Mouse (Mus musculus): ENCODE results near the gene Rab4a. TPM values are rescaled to one million over a fixed set of nuclear protein-coding genes. Genes with fewer than 3 reads are reported as not detected.

Rab4a gene
- polyA plus RNA-seq, 1 experiment: 8.9 TPM

GRCm38 (mm10) chr8:123796758-123797157 lies 9.0 kb upstream of the Rab4a start:
- Histone ChIP-seq H3K4me1 (ENCODE audit: control insufficient read depth, insufficient read depth, low read length) (no peaks in the 10 kb centered on the region; the same call in 1 of the 2 replicates), H3K4me3 (ENCODE audit: control insufficient read depth, low read depth, low read length) (no peak overlapping the region), H3K36me3 (ENCODE audit: control insufficient read depth, insufficient read depth, low read length) (no peaks in the 10 kb centered on the region), H3K27me3 (ENCODE audit: control insufficient read depth, insufficient read depth, low read length) (no peaks in the 10 kb centered on the region), H3K27ac (ENCODE audit: control insufficient read depth, insufficient read depth, low read depth, low read length) (no peak overlapping the region)
- no peak for TF ChIP-seq POLR2A (IDR thresholded peaks at IDR 0.05; ENCODE audit: control insufficient read depth, low read depth, low read length)
- no peak for TF ChIP-seq CTCF (IDR thresholded peaks at IDR 0.05; ENCODE audit: control insufficient read depth, insufficient read depth, insufficient replicate concordance, low read depth, low read length)

- H3K4me1 ChIP-seq (ENCODE audit: control insufficient read depth, insufficient read depth, low read length): no peaks in the 10 kb centered on the region; the same call in 1 of the 2 replicates
- no peaks in the 10 kb centered on the region for H3K36me3 ChIP-seq (ENCODE audit: control insufficient read depth, insufficient read depth, low read length)
- TF ChIP-seq CTCF (IDR thresholded peaks at IDR 0.05; ENCODE audit: control insufficient read depth, insufficient read depth, insufficient replicate concordance, low read depth, low read length): no peak
- TF ChIP-seq POLR2A (IDR thresholded peaks at IDR 0.05; ENCODE audit: control insufficient read depth, low read depth, low read length): no peak
- no peak overlapping the region for H3K4me3 ChIP-seq (ENCODE audit: control insufficient read depth, low read depth, low read length)
- no peak overlapping the region; the same call in 1 of the 2 replicates for H3K27ac ChIP-seq (ENCODE audit: control insufficient read depth, insufficient read depth, low read depth, low read length)
- H3K27me3 ChIP-seq (ENCODE audit: control insufficient read depth, insufficient read depth, low read length): no peaks in the 10 kb centered on the region
Observed at GRCm38 (mm10) chr8:123797928-123798327, 7.9 kb upstream of the Rab4a start.

GRCm38 (mm10) chr8:123799434-123799833 lies 6.4 kb upstream of the Rab4a start:
- Histone ChIP-seq H3K36me3 (ENCODE audit: control insufficient read depth, insufficient read depth, low read length) (no peaks in the 10 kb centered on the region), H3K4me3 (ENCODE audit: control insufficient read depth, low read depth, low read length) (no peak overlapping the region), H3K4me1 (ENCODE audit: control insufficient read depth, insufficient read depth, low read length) (no peaks in the 10 kb centered on the region; the same call in 1 of the 2 replicates), H3K27ac (ENCODE audit: control insufficient read depth, insufficient read depth, low read depth, low read length) (no peak overlapping the region), H3K27me3 (ENCODE audit: control insufficient read depth, insufficient read depth, low read length) (no peaks in the 10 kb centered on the region)
- no peak for TF ChIP-seq CTCF (IDR thresholded peaks at IDR 0.05; ENCODE audit: control insufficient read depth, insufficient read depth, insufficient replicate concordance, low read depth, low read length)
- TF ChIP-seq POLR2A (IDR thresholded peaks at IDR 0.05; ENCODE audit: control insufficient read depth, low read depth, low read length): no peak

- TF ChIP-seq POLR2A (IDR thresholded peaks at IDR 0.05; ENCODE audit: control insufficient read depth, low read depth, low read length) (no peak), CTCF (IDR thresholded peaks at IDR 0.05; ENCODE audit: control insufficient read depth, insufficient read depth, insufficient replicate concordance, low read depth, low read length) (no peak)
- no peaks in the 10 kb centered on the region for H3K36me3 ChIP-seq (ENCODE audit: control insufficient read depth, insufficient read depth, low read length)
- 0 out of 2 replicates have a peak overlapping the region, but pooled peaks have one; percentile 6 for H3K27ac ChIP-seq (ENCODE audit: control insufficient read depth, insufficient read depth, low read depth, low read length)
- H3K27me3 ChIP-seq (ENCODE audit: control insufficient read depth, insufficient read depth, low read length): no peaks in the 10 kb centered on the region
- no peaks in the 10 kb centered on the region; the same call in 1 of the 2 replicates for H3K4me1 ChIP-seq (ENCODE audit: control insufficient read depth, insufficient read depth, low read length)
- no peak overlapping the region for H3K4me3 ChIP-seq (ENCODE audit: control insufficient read depth, low read depth, low read length)
Observed at GRCm38 (mm10) chr8:123799885-123800284, 5.9 kb upstream of the Rab4a start.

GRCm38 (mm10) chr8:123800867-123801266 lies 4.9 kb upstream of the Rab4a start:
- H3K4me1 ChIP-seq (ENCODE audit: control insufficient read depth, insufficient read depth, low read length): peaks cover 3% of the 10 kb centered on the region; the same call in 1 of the 2 replicates
- no peak overlapping the region for H3K27ac ChIP-seq (ENCODE audit: control insufficient read depth, insufficient read depth, low read depth, low read length)
- H3K27me3 ChIP-seq (ENCODE audit: control insufficient read depth, insufficient read depth, low read length): no peaks in the 10 kb centered on the region
- no peaks in the 10 kb centered on the region for H3K36me3 ChIP-seq (ENCODE audit: control insufficient read depth, insufficient read depth, low read length)
- TF ChIP-seq CTCF (IDR thresholded peaks at IDR 0.05; ENCODE audit: control insufficient read depth, insufficient read depth, insufficient replicate concordance, low read depth, low read length) (peak; percentile 27; the same call in 1 of the 2 replicates), POLR2A (IDR thresholded peaks at IDR 0.05; ENCODE audit: control insufficient read depth, low read depth, low read length) (no peak)
- no peak overlapping the region for H3K4me3 ChIP-seq (ENCODE audit: control insufficient read depth, low read depth, low read length)

GRCm38 (mm10) chr8:123801538-123801937 lies 4.2 kb upstream of the Rab4a start:
- no peak for TF ChIP-seq POLR2A (IDR thresholded peaks at IDR 0.05; ENCODE audit: control insufficient read depth, low read depth, low read length)
- no peak for TF ChIP-seq CTCF (IDR thresholded peaks at IDR 0.05; ENCODE audit: control insufficient read depth, insufficient read depth, insufficient replicate concordance, low read depth, low read length)
- H3K36me3 ChIP-seq (ENCODE audit: control insufficient read depth, insufficient read depth, low read length): no peaks in the 10 kb centered on the region
- H3K4me1 ChIP-seq (ENCODE audit: control insufficient read depth, insufficient read depth, low read length): peaks cover 7% of the 10 kb centered on the region; the same call in 1 of the 2 replicates
- no peak overlapping the region for H3K4me3 ChIP-seq (ENCODE audit: control insufficient read depth, low read depth, low read length)
- H3K27ac ChIP-seq (ENCODE audit: control insufficient read depth, insufficient read depth, low read depth, low read length): no peak overlapping the region
- H3K27me3 ChIP-seq (ENCODE audit: control insufficient read depth, insufficient read depth, low read length): no peaks in the 10 kb centered on the region

GRCm38 (mm10) chr8:123803639-123804038 lies 2.1 kb upstream of the Rab4a start:
- no peaks in the 10 kb centered on the region for H3K36me3 ChIP-seq (ENCODE audit: control insufficient read depth, insufficient read depth, low read length)
- H3K4me3 ChIP-seq (ENCODE audit: control insufficient read depth, low read depth, low read length): no peak overlapping the region
- H3K27ac ChIP-seq (ENCODE audit: control insufficient read depth, insufficient read depth, low read depth, low read length): no peak overlapping the region
- peaks cover 7% of the 10 kb centered on the region; the same call in 1 of the 2 replicates for H3K4me1 ChIP-seq (ENCODE audit: control insufficient read depth, insufficient read depth, low read length)
- H3K27me3 ChIP-seq (ENCODE audit: control insufficient read depth, insufficient read depth, low read length): no peaks in the 10 kb centered on the region
- TF ChIP-seq CTCF (IDR thresholded peaks at IDR 0.05; ENCODE audit: control insufficient read depth, insufficient read depth, insufficient replicate concordance, low read depth, low read length) (no peak), POLR2A (IDR thresholded peaks at IDR 0.05; ENCODE audit: control insufficient read depth, low read depth, low read length) (no peak)
